Mouse (Mus musculus): ENCODE results near the gene Elmo2. TPM values are rescaled to one million over a fixed set of nuclear protein-coding genes. Genes with fewer than 3 reads are reported as not detected.

The Elmo2 gene
- polyA plus RNA-seq (2015; fragmentation: Nextera tagmentation; extraction: Ambion mirVana) = 44.9 and 46.2 TPM in 2 replicates

DNA sequence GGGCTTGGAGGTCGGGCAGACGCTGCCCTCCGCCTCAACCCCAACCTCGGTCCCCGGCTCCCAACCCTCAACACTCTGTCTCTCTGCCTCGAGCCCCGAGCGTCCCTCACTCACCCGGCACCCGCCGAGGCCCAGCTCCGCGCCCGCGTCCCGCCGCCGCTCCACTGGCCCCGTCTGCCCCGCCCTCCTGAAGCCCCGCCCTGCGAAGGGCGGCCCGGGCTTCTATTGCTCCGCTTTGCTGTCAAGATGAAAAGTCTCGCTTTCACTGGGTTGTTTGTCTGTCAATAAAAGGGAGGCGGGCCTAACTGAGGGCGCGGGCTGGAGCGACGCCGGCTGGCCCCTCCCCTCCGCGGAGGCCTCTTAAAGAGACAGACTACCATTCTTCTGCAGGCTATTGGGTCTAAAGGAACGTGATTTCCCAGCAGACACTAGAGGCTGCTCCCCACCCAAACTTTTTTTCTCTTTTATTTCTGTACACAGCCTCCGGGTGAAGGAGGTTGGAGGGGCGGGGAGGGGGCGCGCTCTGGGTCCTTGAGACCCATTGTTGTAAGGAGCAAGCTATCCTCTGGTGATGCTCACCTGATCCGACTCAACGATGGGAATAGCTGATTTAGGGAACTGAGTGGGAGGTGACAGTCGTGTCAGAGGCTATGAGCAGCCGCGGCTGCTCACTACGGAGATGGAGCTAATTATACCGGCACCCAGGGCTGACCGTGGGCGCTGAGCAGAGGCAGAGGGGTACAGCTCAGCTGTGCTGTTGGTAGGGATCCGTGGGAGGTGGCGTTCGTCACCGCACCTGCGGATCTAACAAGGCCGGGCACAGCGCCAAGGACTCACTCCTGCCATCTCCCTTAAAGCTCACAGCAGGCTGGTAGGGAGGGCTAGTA lies at the start of gene Elmo2:
Elmo2 (minus strand) TSS at position 176 of the 887 bp plus-strand sequence.
- ATAC-seq (replicated peaks; ENCODE audit: extremely low read depth, insufficient read depth, low FRiP score) = peak; percentile 99
- H3K4me2 ChIP-seq (ENCODE audit: low read depth, low read length) = peak within 1 kb of the TSS; percentile 97
- H3K4me1 ChIP-seq (ENCODE audit: control insufficient read depth, insufficient read depth, low read length) = peaks cover 30% of the 10 kb centered on the region
- 0 out of 2 replicates have a peak, but pooled peaks cover 2% of the 10 kb centered on the region for H3K9me3 ChIP-seq (replicated peaks; ENCODE audit: control insufficient read depth, low read length)
- H3K27ac ChIP-seq (ENCODE audit: low read length) = peak within 1 kb of the TSS; percentile 66
- peak within 1 kb of the TSS; percentile 90 for H3K9ac ChIP-seq (ENCODE audit: low read length)
- WGBS = under 1% methylated on average over 55 of the region's 55 CpGs
- no peaks in the 10 kb centered on the region for H3K27me3 ChIP-seq (ENCODE audit: control insufficient read depth, insufficient read depth, low read length)
- peak within 1 kb of the TSS; percentile 76 for H3K4me3 ChIP-seq (ENCODE audit: low read length)
- H3K36me3 ChIP-seq (ENCODE audit: control insufficient read depth, insufficient read depth) = no peaks in the 10 kb centered on the region

DNA sequence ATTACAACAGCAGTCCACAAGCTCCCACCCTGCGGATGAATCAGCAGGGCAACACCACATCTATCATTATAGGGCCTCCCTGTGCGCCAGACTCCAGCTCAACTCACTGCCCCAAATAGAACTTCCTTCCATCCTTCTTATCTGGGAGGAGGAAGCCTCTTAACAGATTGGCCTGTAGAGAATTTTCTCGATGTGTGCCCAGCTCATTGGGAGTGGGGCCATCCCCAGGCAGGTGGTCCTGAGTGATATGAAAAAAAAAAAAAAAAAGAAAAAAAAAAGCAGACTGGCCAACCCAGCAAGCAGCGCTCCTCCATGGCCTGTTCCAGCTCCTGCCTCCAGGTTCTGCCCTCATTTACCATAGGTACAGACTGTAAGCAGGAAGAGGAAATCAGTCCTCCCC lies 49.7 kb upstream of the Elmo2 start:
- Histone ChIP-seq H3K4me2 (ENCODE audit: low read depth, low read length) (no peak overlapping the region), H3K4me1 (ENCODE audit: control insufficient read depth, insufficient read depth, low read length) (no peaks in the 10 kb centered on the region), H3K9ac (ENCODE audit: low read length) (no peak overlapping the region), H3K27me3 (ENCODE audit: control insufficient read depth, insufficient read depth, low read length) (no peaks in the 10 kb centered on the region), H3K4me3 (ENCODE audit: low read length) (no peak overlapping the region), H3K36me3 (ENCODE audit: control insufficient read depth, insufficient read depth) (peaks cover 39% of the 10 kb centered on the region), H3K27ac (ENCODE audit: low read length) (no peak overlapping the region), H3K9me3 (replicated peaks; ENCODE audit: control insufficient read depth, low read length) (peaks cover 21% of the 10 kb centered on the region)
- WGBS = 34% methylated on average over 4 of the region's 4 CpGs
- no peak for ATAC-seq (replicated peaks; ENCODE audit: extremely low read depth, insufficient read depth, low FRiP score)

DNA sequence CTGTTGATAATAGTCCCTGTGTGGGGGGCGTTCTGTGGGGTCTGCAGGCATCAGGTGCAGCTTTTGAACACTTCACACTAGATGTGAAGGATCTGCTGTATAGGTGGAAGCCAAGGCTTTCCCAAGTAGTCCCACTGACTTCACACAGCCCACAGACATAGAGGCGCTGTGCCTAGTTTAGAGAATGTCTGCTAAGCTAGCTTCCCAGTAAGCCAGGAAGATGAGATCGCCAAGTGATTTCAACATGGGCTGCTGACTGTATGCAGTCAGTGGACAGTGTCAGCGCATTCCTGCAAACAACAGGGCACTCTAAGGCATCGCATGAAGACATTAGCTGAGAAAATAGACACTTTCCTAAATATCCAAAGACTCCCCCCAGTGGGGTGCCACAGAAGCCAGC lies 49.2 kb upstream of the Elmo2 start:
- Histone ChIP-seq H3K9ac (ENCODE audit: low read length) (no peak overlapping the region), H3K4me2 (ENCODE audit: low read depth, low read length) (no peak overlapping the region), H3K9me3 (replicated peaks; ENCODE audit: control insufficient read depth, low read length) (peaks cover 16% of the 10 kb centered on the region), H3K4me3 (ENCODE audit: low read length) (no peak overlapping the region), H3K36me3 (ENCODE audit: control insufficient read depth, insufficient read depth) (peaks cover 34% of the 10 kb centered on the region), H3K4me1 (ENCODE audit: control insufficient read depth, insufficient read depth, low read length) (no peaks in the 10 kb centered on the region), H3K27me3 (ENCODE audit: control insufficient read depth, insufficient read depth, low read length) (no peaks in the 10 kb centered on the region), H3K27ac (ENCODE audit: low read length) (no peak overlapping the region)
- ATAC-seq (replicated peaks; ENCODE audit: extremely low read depth, insufficient read depth, low FRiP score) = no peak
- 78% methylated on average over 5 of the region's 5 CpGs for WGBS

DNA sequence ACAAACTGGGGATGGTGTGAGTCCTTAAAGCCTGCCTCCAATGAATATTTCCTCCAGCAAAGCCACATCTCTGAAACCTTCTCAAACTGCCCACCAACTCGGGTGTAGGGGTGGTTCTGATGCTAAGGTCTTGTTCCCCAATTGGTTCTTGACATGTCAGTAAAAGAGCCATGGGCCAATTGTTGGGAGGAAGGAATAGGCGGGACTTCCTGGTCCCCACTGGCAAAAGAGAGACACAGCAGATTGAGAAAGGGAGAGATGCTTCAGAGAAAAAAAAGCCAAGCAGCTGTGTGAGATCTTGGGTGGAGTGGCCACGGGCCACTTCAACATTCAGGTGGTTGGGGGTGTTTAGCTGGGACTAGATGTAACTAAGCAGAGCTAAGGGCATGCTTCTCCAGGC lies 44.8 kb upstream of the Elmo2 start:
- H3K27ac ChIP-seq (ENCODE audit: low read length) = no peak overlapping the region
- WGBS = 20% methylated on average over 3 of the region's 3 CpGs
- 0 out of 2 replicates have a peak, but pooled peaks cover 3% of the 10 kb centered on the region for H3K9me3 ChIP-seq (replicated peaks; ENCODE audit: control insufficient read depth, low read length)
- no peak overlapping the region for H3K4me3 ChIP-seq (ENCODE audit: low read length)
- no peak for ATAC-seq (replicated peaks; ENCODE audit: extremely low read depth, insufficient read depth, low FRiP score)
- H3K9ac ChIP-seq (ENCODE audit: low read length) = no peak overlapping the region
- H3K27me3 ChIP-seq (ENCODE audit: control insufficient read depth, insufficient read depth, low read length) = peaks cover 22% of the 10 kb centered on the region
- peaks cover 9% of the 10 kb centered on the region; the same call in 1 of the 2 replicates for H3K4me1 ChIP-seq (ENCODE audit: control insufficient read depth, insufficient read depth, low read length)
- no peaks in the 10 kb centered on the region for H3K36me3 ChIP-seq (ENCODE audit: control insufficient read depth, insufficient read depth)
- no peak overlapping the region for H3K4me2 ChIP-seq (ENCODE audit: low read depth, low read length)

DNA sequence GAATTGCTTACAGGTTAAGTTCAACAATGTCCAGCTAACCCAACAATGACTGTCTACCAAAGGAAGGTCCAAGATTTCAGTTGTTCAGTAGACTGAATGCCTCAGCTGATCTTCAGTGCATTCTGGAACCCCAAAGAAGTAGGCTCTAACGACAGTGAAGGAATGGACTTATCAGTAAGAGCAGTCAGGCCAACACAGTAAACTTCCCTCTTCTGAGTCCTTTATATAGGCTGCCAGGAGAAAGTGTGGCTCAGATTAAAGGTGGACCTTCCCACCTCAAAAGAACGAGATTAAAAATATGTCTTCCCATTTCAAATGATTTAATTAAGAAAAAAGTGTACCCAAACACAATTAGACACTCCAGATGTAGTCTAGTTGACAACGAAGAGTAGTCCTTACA lies 44.1 kb upstream of the Elmo2 start:
- no peak for ATAC-seq (replicated peaks; ENCODE audit: extremely low read depth, insufficient read depth, low FRiP score)
- WGBS = 69% methylated on average over 3 of the region's 3 CpGs

DNA sequence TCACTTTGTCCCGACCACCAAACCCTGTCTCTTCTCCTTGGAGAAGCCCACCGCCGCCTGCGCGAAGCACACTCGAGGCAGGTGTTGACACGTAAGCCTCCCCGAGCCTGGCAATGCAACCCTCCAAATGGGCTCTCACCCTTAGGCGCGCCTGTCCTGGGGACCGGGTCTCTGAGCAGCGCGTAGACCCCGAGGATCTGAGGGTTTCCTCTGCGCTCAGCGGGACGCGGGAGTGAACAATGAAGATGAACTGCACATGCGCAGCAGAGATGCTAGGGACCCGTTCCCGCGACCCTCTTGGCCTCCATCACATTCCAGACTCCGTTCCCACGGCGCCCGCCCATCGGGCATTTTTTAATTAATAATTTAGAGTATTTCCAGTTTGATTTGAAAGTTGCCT lies 42.2 kb upstream of the Elmo2 start, which contains the start of gene Zfp663:
Zfp663 (minus strand) TSS at position 234 of the 400 bp plus-strand sequence.
- Histone ChIP-seq H3K4me2 (ENCODE audit: low read depth, low read length) (peak within 1 kb of the TSS; percentile 25), H3K36me3 (ENCODE audit: control insufficient read depth, insufficient read depth) (no peaks in the 10 kb centered on the region), H3K4me1 (ENCODE audit: control insufficient read depth, insufficient read depth, low read length) (peaks cover 9% of the 10 kb centered on the region; the same call in 1 of the 2 replicates), H3K27me3 (ENCODE audit: control insufficient read depth, insufficient read depth, low read length) (peaks cover 29% of the 10 kb centered on the region), H3K9ac (ENCODE audit: low read length) (no peak within 1 kb of the TSS), H3K4me3 (ENCODE audit: low read length) (peak within 1 kb of the TSS; percentile 5), H3K9me3 (replicated peaks; ENCODE audit: control insufficient read depth, low read length) (no peaks in the 10 kb centered on the region), H3K27ac (ENCODE audit: low read length) (no peak within 1 kb of the TSS)
- WGBS = 2% methylated on average over 27 of the region's 27 CpGs
- ATAC-seq (replicated peaks; ENCODE audit: extremely low read depth, insufficient read depth, low FRiP score) = no peak

More for the DNA sequence above, 44.1 kb upstream of the Elmo2 start:
- Histone ChIP-seq H3K27ac (ENCODE audit: low read length) (no peak overlapping the region), H3K4me3 (ENCODE audit: low read length) (no peak overlapping the region), H3K4me1 (ENCODE audit: control insufficient read depth, insufficient read depth, low read length) (peaks cover 9% of the 10 kb centered on the region; the same call in 1 of the 2 replicates), H3K36me3 (ENCODE audit: control insufficient read depth, insufficient read depth) (no peaks in the 10 kb centered on the region), H3K9ac (ENCODE audit: low read length) (no peak overlapping the region), H3K9me3 (replicated peaks; ENCODE audit: control insufficient read depth, low read length) (0 out of 2 replicates have a peak, but pooled peaks cover 3% of the 10 kb centered on the region), H3K27me3 (ENCODE audit: control insufficient read depth, insufficient read depth, low read length) (peaks cover 26% of the 10 kb centered on the region), H3K4me2 (ENCODE audit: low read depth, low read length) (no peak overlapping the region)

DNA sequence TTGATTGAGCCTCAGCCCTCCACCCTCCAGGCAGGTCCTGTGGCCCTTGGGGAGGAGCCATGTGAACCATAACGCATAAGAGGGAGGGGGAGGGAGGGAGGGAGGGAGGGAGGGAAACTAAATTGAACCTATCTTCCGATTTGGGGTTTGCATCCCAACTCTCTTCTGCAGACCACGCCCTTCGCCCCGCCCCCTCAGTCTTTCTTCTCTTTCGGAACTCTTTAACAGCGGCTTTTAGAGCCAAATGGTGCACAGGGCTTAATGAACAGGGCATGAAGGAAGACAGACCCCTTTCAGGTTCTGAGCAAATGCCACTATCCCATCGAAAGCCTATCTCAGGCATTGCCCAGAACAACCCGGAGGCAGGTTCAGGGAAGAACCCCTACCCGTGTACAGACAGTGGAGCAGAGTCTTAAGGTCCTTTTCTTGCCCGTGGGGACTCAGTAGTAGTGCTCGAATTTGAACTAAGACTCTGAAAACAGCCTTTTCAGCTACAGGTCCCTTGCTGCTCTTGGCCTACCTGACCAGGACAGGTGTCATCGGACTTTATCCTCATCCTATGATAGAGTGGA lies 41.7 kb upstream of the Elmo2 start:
- WGBS = 3% methylated on average over 13 of the region's 13 CpGs
- Histone ChIP-seq H3K9ac (ENCODE audit: low read length) (no peak overlapping the region), H3K4me3 (ENCODE audit: low read length) (peak overlapping the region; percentile 5), H3K4me1 (ENCODE audit: control insufficient read depth, insufficient read depth, low read length) (peaks cover 9% of the 10 kb centered on the region; the same call in 1 of the 2 replicates), H3K4me2 (ENCODE audit: low read depth, low read length) (peak overlapping the region; percentile 25), H3K36me3 (ENCODE audit: control insufficient read depth, insufficient read depth) (no peaks in the 10 kb centered on the region), H3K9me3 (replicated peaks; ENCODE audit: control insufficient read depth, low read length) (no peaks in the 10 kb centered on the region), H3K27me3 (ENCODE audit: control insufficient read depth, insufficient read depth, low read length) (peaks cover 33% of the 10 kb centered on the region), H3K27ac (ENCODE audit: low read length) (no peak overlapping the region)
- ATAC-seq (replicated peaks; ENCODE audit: extremely low read depth, insufficient read depth, low FRiP score) = no peak

DNA sequence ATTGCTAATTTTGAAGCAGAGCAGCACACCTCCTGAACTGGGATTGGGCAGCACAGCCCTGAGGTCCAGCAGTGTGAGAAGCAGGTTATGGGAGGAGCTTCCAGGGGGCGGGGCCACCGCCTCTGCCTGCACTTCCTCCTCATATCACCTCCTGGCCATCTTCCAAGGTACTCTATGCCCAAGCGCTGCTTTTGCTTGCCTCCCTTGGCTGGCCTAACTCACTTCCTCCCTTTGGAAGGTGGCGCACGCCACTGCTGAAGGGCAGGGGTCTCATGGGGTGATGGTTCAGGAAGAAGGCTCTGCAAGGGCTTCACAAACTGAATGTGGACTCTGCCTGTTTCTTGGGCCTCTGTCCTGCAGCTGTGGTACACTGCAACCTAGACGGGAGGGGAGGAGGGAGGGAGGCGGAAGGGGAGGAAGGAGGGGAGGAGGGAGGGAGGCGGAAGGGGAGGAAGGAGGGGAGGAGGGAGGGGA lies 40.8 kb upstream of the Elmo2 start:
- Histone ChIP-seq H3K4me2 (ENCODE audit: low read depth, low read length) (no peak overlapping the region; the same call in 1 of the 2 replicates), H3K4me3 (ENCODE audit: low read length) (no peak overlapping the region), H3K27me3 (ENCODE audit: control insufficient read depth, insufficient read depth, low read length) (peaks cover 36% of the 10 kb centered on the region), H3K9me3 (replicated peaks; ENCODE audit: control insufficient read depth, low read length) (no peaks in the 10 kb centered on the region), H3K9ac (ENCODE audit: low read length) (no peak overlapping the region), H3K36me3 (ENCODE audit: control insufficient read depth, insufficient read depth) (no peaks in the 10 kb centered on the region), H3K27ac (ENCODE audit: low read length) (no peak overlapping the region), H3K4me1 (ENCODE audit: control insufficient read depth, insufficient read depth, low read length) (peaks cover 9% of the 10 kb centered on the region; the same call in 1 of the 2 replicates)
- no peak for ATAC-seq (replicated peaks; ENCODE audit: extremely low read depth, insufficient read depth, low FRiP score)
- WGBS = 2% methylated on average over 5 of the region's 8 CpGs

All from heart, embryonic 16.5 days (tissue).